In the genomic region with DNA sequence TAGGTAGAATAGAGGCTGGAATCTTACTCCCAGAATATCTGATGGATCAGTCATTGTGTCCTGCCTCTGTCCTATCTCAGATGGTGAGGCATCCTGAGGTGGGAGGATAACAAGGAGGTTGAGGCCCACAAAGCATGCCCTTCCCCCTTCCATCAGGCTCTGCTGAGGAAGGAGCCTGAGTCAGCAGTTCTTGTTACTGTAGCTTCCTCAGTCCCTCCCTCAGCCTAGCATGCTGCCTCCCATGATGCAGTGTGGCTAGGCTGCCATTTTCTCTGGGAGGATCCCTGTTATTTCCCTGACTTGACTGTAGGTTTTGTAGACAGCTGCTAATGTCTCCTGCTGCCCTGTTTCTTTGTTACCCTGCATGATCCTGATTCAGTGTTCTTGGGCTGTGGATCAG, we compare ENCODE assay signal across 10 mouse cellular contexts.
DNase-seq lines count a peak whose midpoint lies in the region; ATAC-seq and TF ChIP-seq lines count a peak whose summit lies in the region.
"Had no signal": no experiment of that assay in that cellular context is flagged by ENCODE, and none has a peak within 500 bp of the region (broad histone marks: within the 10 kb centered on the region; RNA-seq: fewer than 3 reads in every experiment).

No protein-coding gene starts in this region.

- DNase-seq in ZHBTc4 (ENCODE audit: low read depth, low spot score) = peak; percentile 87
- no peak for DNase-seq in liver, embryonic 11.5 days (ENCODE audit: low spot score)
- no peak for DNase-seq in gastrocnemius, adult 2 months
- DNase-seq in left cerebral cortex, postnatal 36 days (ENCODE audit: low spot score in 2 of 2) = no peak
- no peak for DNase-seq in left cerebral cortex, postnatal 10 days (ENCODE audit: extremely low spot score in 1 of 2, low spot score in 2 of 2)
- DNase-seq: cerebellum, adult 9-11 months; lung, postnatal 10 days had no signal

- no peak for TF ChIP-seq CTCF in intestine, postnatal 0 days (IDR thresholded peaks at IDR 0.05; ENCODE audit: low read depth)
- TF ChIP-seq CTCF in gastrocnemius, adult 2 months (IDR thresholded peaks at IDR 0.05) = no peak

- no peak overlapping the region for H3K4me3 ChIP-seq in intestine, embryonic 15.5 days (replicated peaks)
- H3K4me3 ChIP-seq in intestine, postnatal 0 days (ENCODE audit: low read depth, low read length) = no peak overlapping the region
- no peak overlapping the region for H3K4me3 ChIP-seq in liver, embryonic 11.5 days (ENCODE audit: low read depth, low read length)
- no peak overlapping the region for H3K4me3 ChIP-seq in neural tube, embryonic 14.5 days (ENCODE audit: low read depth, low read length)
- H3K4me3 ChIP-seq in gastrocnemius, adult 2 months = no peak overlapping the region

- no peak overlapping the region for H3K27ac ChIP-seq in intestine, embryonic 15.5 days
- H3K27ac ChIP-seq in intestine, postnatal 0 days (ENCODE audit: low read depth, low read length) = no peak overlapping the region
- peak overlapping the region; percentile 84 for H3K27ac ChIP-seq in liver, embryonic 11.5 days (ENCODE audit: low read depth, low read length)
- no peak overlapping the region for H3K27ac ChIP-seq in neural tube, embryonic 14.5 days (ENCODE audit: low read depth, low read length)
- no peak overlapping the region for H3K27ac ChIP-seq in gastrocnemius, adult 2 months

- ATAC-seq in intestine, embryonic 15.5 days = peak; percentile 27; the same call in 1 of the 2 replicates
- no peak for ATAC-seq in intestine, postnatal 0 days
- peak; percentile 84 for ATAC-seq in liver, embryonic 11.5 days (replicated peaks; ENCODE audit: low FRiP score)
- ATAC-seq in neural tube, embryonic 14.5 days (ENCODE audit: low read depth) = 0 out of 2 replicates have a peak, but pooled peaks have one; percentile 32

- 0 out of 2 replicates have a peak, but pooled peaks cover 6% of the 10 kb centered on the region for H3K36me3 ChIP-seq in intestine, embryonic 15.5 days
- H3K36me3 ChIP-seq in intestine, postnatal 0 days (ENCODE audit: control insufficient read depth, insufficient read depth) = peaks cover 22% of the 10 kb centered on the region
- H3K36me3 ChIP-seq in liver, embryonic 11.5 days (ENCODE audit: control insufficient read depth, insufficient read depth, low read length) = peaks cover 6% of the 10 kb centered on the region; the same call in 1 of the 2 replicates
- no peaks in the 10 kb centered on the region for H3K36me3 ChIP-seq in neural tube, embryonic 14.5 days (ENCODE audit: control insufficient read depth, insufficient read depth, low read length)

- H3K4me2 ChIP-seq in intestine, embryonic 15.5 days (replicated peaks) = no peak overlapping the region
- H3K4me2 ChIP-seq in intestine, postnatal 0 days (replicated peaks; ENCODE audit: low read depth) = no peak overlapping the region
- no peak overlapping the region for H3K4me2 ChIP-seq in liver, embryonic 11.5 days
- no peak overlapping the region for H3K4me2 ChIP-seq in neural tube, embryonic 14.5 days (ENCODE audit: low read depth, low read length)

- no peaks in the 10 kb centered on the region for H3K27me3 ChIP-seq in intestine, embryonic 15.5 days (replicated peaks)
- H3K27me3 ChIP-seq in intestine, postnatal 0 days (replicated peaks; ENCODE audit: control insufficient read depth, insufficient read depth, low read length) = no peaks in the 10 kb centered on the region
- H3K27me3 ChIP-seq in liver, embryonic 11.5 days (replicated peaks; ENCODE audit: control insufficient read depth, insufficient read depth, low read length) = no peaks in the 10 kb centered on the region
- H3K27me3 ChIP-seq in neural tube, embryonic 14.5 days (ENCODE audit: control insufficient read depth, insufficient read depth, low read length) = no peaks in the 10 kb centered on the region

- no peaks in the 10 kb centered on the region for H3K9me3 ChIP-seq in intestine, embryonic 15.5 days
- H3K9me3 ChIP-seq in intestine, postnatal 0 days (ENCODE audit: control insufficient read depth) = no peaks in the 10 kb centered on the region
- no peaks in the 10 kb centered on the region for H3K9me3 ChIP-seq in liver, embryonic 11.5 days (ENCODE audit: control insufficient read depth, low read length)
- H3K9me3 ChIP-seq in neural tube, embryonic 14.5 days (ENCODE audit: control insufficient read depth, low read length) = no peaks in the 10 kb centered on the region

- intact Hi-C loops in gastrocnemius, adult 2 months (cut with DNase I) = no loop called here
- intact Hi-C loops in left cerebral cortex, postnatal 36 days (cut with DNase I) = no loop called here
- intact Hi-C loops in left cerebral cortex, postnatal 10 days (cut with DNase I) = no loop called here

- no peaks in the 10 kb centered on the region for H3K4me1 ChIP-seq in intestine, embryonic 15.5 days (replicated peaks)
- no peaks in the 10 kb centered on the region for H3K4me1 ChIP-seq in intestine, postnatal 0 days (replicated peaks; ENCODE audit: control insufficient read depth, insufficient read depth, low read length)
- peaks cover 36% of the 10 kb centered on the region for H3K4me1 ChIP-seq in liver, embryonic 11.5 days (replicated peaks; ENCODE audit: control insufficient read depth, insufficient read depth, low read length)
- H3K4me1 ChIP-seq in neural tube, embryonic 14.5 days (ENCODE audit: control insufficient read depth, insufficient read depth, low read length) = peaks cover 11% of the 10 kb centered on the region; the same call in 1 of the 2 replicates

- no peak overlapping the region for H3K9ac ChIP-seq in intestine, embryonic 15.5 days
- H3K9ac ChIP-seq in intestine, postnatal 0 days (ENCODE audit: low read depth, low read length) = no peak overlapping the region
- 0 out of 2 replicates have a peak overlapping the region, but pooled peaks have one; percentile 3 for H3K9ac ChIP-seq in liver, embryonic 11.5 days (ENCODE audit: low read depth, low read length)
- no peak overlapping the region for H3K9ac ChIP-seq in neural tube, embryonic 14.5 days (replicated peaks; ENCODE audit: low read depth, low read length)
